Mouse (Mus musculus): ENCODE measurements around the gene Tenm2. TPM values are rescaled to one million over a fixed set of nuclear protein-coding genes. Genes with fewer than 3 reads are reported as not detected.

Gene Tenm2
- polyA plus RNA-seq, 1 experiment from 2014 or later: 6.7 TPM

DNA sequence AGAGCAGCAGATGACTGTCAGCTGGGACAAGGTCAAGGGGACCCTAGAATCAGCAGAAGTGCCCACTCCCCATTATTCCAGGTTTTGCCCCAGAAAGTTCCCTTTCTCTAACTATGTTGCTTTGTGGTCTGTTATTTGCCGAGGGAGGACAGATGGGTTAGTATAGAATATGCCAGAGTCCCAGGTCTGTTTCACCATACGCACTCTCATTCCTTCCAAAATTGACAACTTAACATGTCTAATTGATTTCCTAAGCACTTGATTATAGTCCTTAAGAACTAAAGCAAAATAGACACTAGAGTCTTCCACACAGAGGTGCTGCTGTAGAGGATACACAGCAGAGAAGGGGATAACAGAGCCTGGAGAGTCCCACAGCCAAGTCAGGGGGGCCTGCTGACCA lies 92.3 kb downstream of the Tenm2 start:
- Histone ChIP-seq H3K36me3 (ENCODE audit: control insufficient read depth, insufficient read depth, low read length) (no peaks in the 10 kb centered on the region), H3K4me1 (ENCODE audit: control insufficient read depth, insufficient read depth, low read length) (no peaks in the 10 kb centered on the region), H3K27me3 (ENCODE audit: control insufficient read depth, insufficient read depth, low read length) (no peaks in the 10 kb centered on the region), H3K4me3 (ENCODE audit: low read depth, low read length) (no peak overlapping the region), H3K27ac (ENCODE audit: low read depth, low read length) (no peak overlapping the region), H3K4me2 (no peak overlapping the region), H3K9me3 (ENCODE audit: control insufficient read depth, low read length) (no peaks in the 10 kb centered on the region), H3K9ac (ENCODE audit: low read length) (no peak overlapping the region)
- DNase-seq (ENCODE audit: low spot score, missing footprints) (no peak), ATAC-seq (ENCODE audit: low FRiP score) (no peak)
- 76% methylated on average over 2 of the region's 2 CpGs for WGBS

DNA sequence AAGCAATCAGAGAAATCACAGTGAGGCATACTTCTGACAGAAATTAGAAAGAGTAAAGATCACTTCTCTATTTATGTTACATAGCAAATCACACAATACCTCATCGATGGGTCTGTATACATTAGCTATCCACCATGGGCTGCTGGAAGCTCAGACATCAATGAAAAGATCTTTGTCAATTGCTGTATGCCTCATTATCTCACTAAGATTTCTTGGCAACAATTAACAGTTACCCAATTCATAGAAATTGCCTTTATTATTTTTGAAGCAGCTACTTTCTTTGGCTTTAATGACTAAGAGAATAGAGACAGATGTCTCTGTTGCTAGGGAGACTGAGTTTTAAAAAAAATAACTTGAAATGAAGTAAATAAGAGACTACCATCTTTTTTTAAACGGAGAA lies 106.9 kb downstream of the Tenm2 start:
- no peaks in the 10 kb centered on the region for H3K4me1 ChIP-seq (ENCODE audit: control insufficient read depth, insufficient read depth, low read length)
- WGBS: 83% methylated on average over 2 of the region's 2 CpGs
- ATAC-seq (ENCODE audit: low FRiP score): no peak

DNA sequence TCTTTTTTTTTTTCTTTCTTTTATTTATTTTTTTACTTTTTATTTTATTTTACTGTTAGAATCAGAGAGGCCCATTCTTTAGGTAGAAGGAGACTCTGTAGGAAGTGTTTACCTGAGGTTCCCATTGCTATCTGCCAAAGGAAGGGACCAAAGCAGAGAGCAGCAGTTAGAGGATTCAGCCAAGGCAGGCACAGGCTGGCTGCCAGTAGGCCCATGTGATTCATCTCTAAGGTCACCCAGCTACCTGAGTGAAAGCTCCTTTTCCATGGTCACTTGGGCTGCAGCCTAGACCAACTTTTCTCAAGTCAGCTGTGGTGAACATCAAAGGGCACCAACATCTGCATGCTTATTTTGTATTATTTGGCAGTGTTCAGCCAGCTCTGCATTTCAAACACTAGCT lies 117.7 kb downstream of the Tenm2 start:
- Histone ChIP-seq H3K27ac (ENCODE audit: low read depth, low read length) (no peak overlapping the region), H3K4me1 (ENCODE audit: control insufficient read depth, insufficient read depth, low read length) (no peaks in the 10 kb centered on the region), H3K9me3 (ENCODE audit: control insufficient read depth, low read length) (no peaks in the 10 kb centered on the region), H3K4me3 (ENCODE audit: low read depth, low read length) (no peak overlapping the region), H3K9ac (ENCODE audit: low read length) (no peak overlapping the region), H3K27me3 (ENCODE audit: control insufficient read depth, insufficient read depth, low read length) (no peaks in the 10 kb centered on the region), H3K36me3 (ENCODE audit: control insufficient read depth, insufficient read depth, low read length) (no peaks in the 10 kb centered on the region), H3K4me2 (no peak overlapping the region)
- ATAC-seq (ENCODE audit: low FRiP score): no peak
- no peak for DNase-seq (ENCODE audit: low spot score, missing footprints)

More for the DNA sequence above, 106.9 kb downstream of the Tenm2 start:
- Histone ChIP-seq H3K27me3 (ENCODE audit: control insufficient read depth, insufficient read depth, low read length) (no peaks in the 10 kb centered on the region), H3K9me3 (ENCODE audit: control insufficient read depth, low read length) (no peaks in the 10 kb centered on the region), H3K9ac (ENCODE audit: low read length) (no peak overlapping the region), H3K27ac (ENCODE audit: low read depth, low read length) (no peak overlapping the region), H3K4me2 (no peak overlapping the region), H3K4me3 (ENCODE audit: low read depth, low read length) (no peak overlapping the region), H3K36me3 (ENCODE audit: control insufficient read depth, insufficient read depth, low read length) (no peaks in the 10 kb centered on the region)
- no peak for DNase-seq (ENCODE audit: low spot score, missing footprints)

DNA sequence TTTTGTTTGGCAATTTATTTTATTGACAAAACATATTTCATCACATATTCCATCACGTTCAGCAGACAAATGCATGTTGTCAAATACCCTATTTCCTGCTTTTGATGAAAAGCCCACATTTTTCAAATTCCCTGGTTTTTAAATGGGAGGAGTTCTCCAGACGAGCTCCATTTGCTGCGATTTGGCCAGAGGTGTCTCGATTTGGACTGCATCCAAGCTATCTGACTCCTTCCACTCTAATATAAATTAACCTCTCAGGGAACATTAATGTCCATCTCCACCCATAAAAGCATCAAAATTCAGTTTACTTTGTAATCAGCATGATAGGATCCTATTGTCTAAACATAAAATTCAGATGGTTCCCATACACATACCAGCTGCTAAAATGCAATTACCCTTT lies 120.6 kb downstream of the Tenm2 start:
- Histone ChIP-seq H3K4me2 (no peak overlapping the region), H3K9ac (ENCODE audit: low read length) (no peak overlapping the region), H3K27ac (ENCODE audit: low read depth, low read length) (no peak overlapping the region), H3K4me3 (ENCODE audit: low read depth, low read length) (no peak overlapping the region), H3K36me3 (ENCODE audit: control insufficient read depth, insufficient read depth, low read length) (no peaks in the 10 kb centered on the region), H3K9me3 (ENCODE audit: control insufficient read depth, low read length) (no peaks in the 10 kb centered on the region), H3K27me3 (ENCODE audit: control insufficient read depth, insufficient read depth, low read length) (no peaks in the 10 kb centered on the region), H3K4me1 (ENCODE audit: control insufficient read depth, insufficient read depth, low read length) (no peaks in the 10 kb centered on the region)
- 84% methylated on average over 4 of the region's 4 CpGs for WGBS
- ATAC-seq (ENCODE audit: low FRiP score): no peak
- no peak for DNase-seq (ENCODE audit: low spot score, missing footprints)

DNA sequence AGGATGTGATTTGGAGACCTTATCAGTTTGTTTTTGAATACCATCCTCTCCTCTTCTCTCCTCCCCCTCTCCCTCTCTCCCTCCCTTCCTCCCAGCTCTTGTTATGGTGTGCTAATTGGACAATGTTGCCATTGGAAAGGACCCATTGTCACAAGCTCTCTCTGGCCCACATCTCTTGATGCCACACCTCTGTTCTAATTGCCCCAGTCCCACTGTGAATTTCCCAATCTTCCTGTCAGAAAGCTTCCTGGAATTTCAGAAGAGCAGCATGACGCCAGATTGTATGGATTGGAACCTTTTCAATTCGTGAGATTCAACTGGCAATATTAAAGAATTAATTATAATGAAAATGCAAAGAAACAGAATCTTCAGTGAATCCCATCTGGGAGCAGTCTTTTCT lies 128.7 kb downstream of the Tenm2 start:
- ATAC-seq (ENCODE audit: low FRiP score) (no peak), DNase-seq (ENCODE audit: low spot score, missing footprints) (no peak)
- 76% methylated on average over 2 of the region's 2 CpGs for WGBS
- Histone ChIP-seq H3K27me3 (ENCODE audit: control insufficient read depth, insufficient read depth, low read length) (no peaks in the 10 kb centered on the region), H3K27ac (ENCODE audit: low read depth, low read length) (no peak overlapping the region), H3K4me3 (ENCODE audit: low read depth, low read length) (no peak overlapping the region), H3K36me3 (ENCODE audit: control insufficient read depth, insufficient read depth, low read length) (no peaks in the 10 kb centered on the region), H3K4me1 (ENCODE audit: control insufficient read depth, insufficient read depth, low read length) (no peaks in the 10 kb centered on the region), H3K9me3 (ENCODE audit: control insufficient read depth, low read length) (no peaks in the 10 kb centered on the region), H3K4me2 (no peak overlapping the region), H3K9ac (ENCODE audit: low read length) (no peak overlapping the region)

DNA sequence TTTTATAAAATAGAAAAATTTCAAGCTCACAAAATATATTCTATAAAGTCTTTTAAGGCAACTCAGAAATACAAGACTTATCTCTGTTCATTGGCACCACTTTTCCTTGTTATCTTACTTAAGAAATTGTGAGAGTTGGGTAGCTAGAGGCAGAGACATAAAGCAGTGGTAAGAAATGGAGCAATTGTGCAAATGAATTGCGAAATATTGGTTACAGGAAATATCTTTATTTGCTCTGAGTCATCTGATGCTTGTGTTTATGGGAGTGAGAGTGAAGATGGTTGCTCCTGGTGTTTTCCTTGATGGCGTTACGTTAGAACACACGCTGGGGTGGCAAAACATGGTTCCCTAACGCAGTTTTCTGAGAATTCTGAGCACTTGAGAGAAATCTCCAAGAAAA lies 156.4 kb downstream of the Tenm2 start:
- H3K36me3 ChIP-seq (ENCODE audit: control insufficient read depth, insufficient read depth, low read length): no peaks in the 10 kb centered on the region
- H3K9ac ChIP-seq (ENCODE audit: low read length): no peak overlapping the region
- no peak for DNase-seq (ENCODE audit: low spot score, missing footprints)
- no peak for ATAC-seq (ENCODE audit: low FRiP score)
- H3K4me3 ChIP-seq (ENCODE audit: low read depth, low read length): no peak overlapping the region
- no peaks in the 10 kb centered on the region for H3K9me3 ChIP-seq (ENCODE audit: control insufficient read depth, low read length)
- no peaks in the 10 kb centered on the region for H3K27me3 ChIP-seq (ENCODE audit: control insufficient read depth, insufficient read depth, low read length)
- WGBS: 89% methylated on average over 5 of the region's 5 CpGs
- H3K4me1 ChIP-seq (ENCODE audit: control insufficient read depth, insufficient read depth, low read length): no peaks in the 10 kb centered on the region
- no peak overlapping the region for H3K27ac ChIP-seq (ENCODE audit: low read depth, low read length)
- H3K4me2 ChIP-seq: no peak overlapping the region

DNA sequence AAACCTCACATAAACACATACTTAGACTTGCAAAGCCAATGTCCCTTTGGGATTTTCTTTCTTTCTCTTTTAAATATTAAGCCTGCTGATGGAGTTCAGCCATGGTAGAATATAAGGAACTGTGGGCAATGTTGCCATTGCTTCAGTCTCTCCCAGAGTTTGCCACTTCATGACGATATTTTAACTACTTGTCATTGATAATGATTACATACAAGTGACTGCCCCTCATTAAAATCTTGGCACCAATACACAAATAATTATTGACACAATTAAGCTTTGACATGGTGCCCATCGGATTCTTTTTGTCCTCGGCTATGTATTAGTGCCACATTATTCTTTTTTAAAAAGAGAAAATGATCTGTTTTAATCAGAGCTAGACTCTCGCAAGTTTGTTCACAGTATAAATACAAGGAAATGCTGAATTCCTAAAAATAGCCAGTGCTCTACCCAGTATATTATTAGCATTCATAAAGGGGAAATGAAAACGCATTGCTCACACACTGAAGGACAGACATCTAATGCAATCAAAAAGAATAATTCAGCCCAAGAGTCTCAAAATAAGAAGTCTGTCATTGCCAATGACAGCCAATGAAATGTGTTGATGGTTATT lies 158.7 kb downstream of the Tenm2 start:
- Histone ChIP-seq H3K27me3 (ENCODE audit: control insufficient read depth, insufficient read depth, low read length) (no peaks in the 10 kb centered on the region), H3K27ac (ENCODE audit: low read depth, low read length) (no peak overlapping the region), H3K9ac (ENCODE audit: low read length) (no peak overlapping the region), H3K9me3 (ENCODE audit: control insufficient read depth, low read length) (no peaks in the 10 kb centered on the region), H3K36me3 (ENCODE audit: control insufficient read depth, insufficient read depth, low read length) (no peaks in the 10 kb centered on the region), H3K4me3 (ENCODE audit: low read depth, low read length) (no peak overlapping the region), H3K4me2 (no peak overlapping the region), H3K4me1 (ENCODE audit: control insufficient read depth, insufficient read depth, low read length) (no peaks in the 10 kb centered on the region)
- 90% methylated on average over 5 of the region's 5 CpGs for WGBS
- ATAC-seq (ENCODE audit: low FRiP score) (no peak), DNase-seq (ENCODE audit: low spot score, missing footprints) (peak; percentile 45)

DNA sequence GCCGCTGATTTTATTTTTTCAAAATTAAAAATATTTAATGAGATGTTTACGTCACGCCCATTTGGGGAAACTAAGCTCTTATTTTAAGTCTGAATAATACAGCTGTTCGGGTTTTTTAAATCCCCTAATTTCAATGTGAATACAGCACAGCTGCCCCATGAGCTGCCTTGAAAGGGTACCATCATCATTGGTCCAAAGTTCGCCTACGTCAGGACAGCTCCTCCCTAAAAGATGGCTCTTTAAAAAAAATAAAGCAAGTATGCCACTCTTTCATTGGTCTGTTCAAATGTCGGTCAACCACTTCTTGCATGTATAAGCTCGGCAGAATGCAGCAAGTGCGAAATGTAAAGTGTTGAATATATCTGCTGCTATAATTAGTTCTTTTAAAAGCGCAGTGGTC lies 160.4 kb downstream of the Tenm2 start:
- H3K4me1 ChIP-seq (ENCODE audit: control insufficient read depth, insufficient read depth, low read length): no peaks in the 10 kb centered on the region
- 84% methylated on average over 10 of the region's 10 CpGs for WGBS
- H3K9ac ChIP-seq (ENCODE audit: low read length): no peak overlapping the region
- H3K9me3 ChIP-seq (ENCODE audit: control insufficient read depth, low read length): no peaks in the 10 kb centered on the region
- ATAC-seq (ENCODE audit: low FRiP score): no peak
- no peak overlapping the region for H3K27ac ChIP-seq (ENCODE audit: low read depth, low read length)
- peak; percentile 31 for DNase-seq (ENCODE audit: low spot score, missing footprints)
- H3K27me3 ChIP-seq (ENCODE audit: control insufficient read depth, insufficient read depth, low read length): no peaks in the 10 kb centered on the region
- H3K4me2 ChIP-seq: no peak overlapping the region
- no peak overlapping the region for H3K4me3 ChIP-seq (ENCODE audit: low read depth, low read length)
- no peaks in the 10 kb centered on the region for H3K36me3 ChIP-seq (ENCODE audit: control insufficient read depth, insufficient read depth, low read length)

DNA sequence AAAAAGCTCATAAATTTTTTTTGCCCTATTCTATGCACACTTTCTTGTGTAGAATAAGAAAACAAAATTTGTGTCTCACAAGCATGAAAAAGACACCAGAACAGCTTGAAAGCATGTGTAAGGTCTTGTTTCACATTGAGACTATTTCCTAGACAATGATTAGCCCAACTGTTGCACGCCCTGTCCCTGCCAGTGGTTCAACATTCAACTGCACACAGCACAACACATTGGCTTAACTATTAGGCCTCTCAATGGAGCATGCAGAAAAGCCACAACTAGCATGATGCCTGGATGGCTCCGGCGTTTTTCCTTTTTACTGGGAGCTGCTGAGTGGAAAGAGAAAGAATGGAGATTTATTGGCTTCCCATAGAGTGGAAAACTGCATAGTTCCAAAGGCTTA lies 170.3 kb downstream of the Tenm2 start:
- Histone ChIP-seq H3K4me1 (ENCODE audit: control insufficient read depth, insufficient read depth, low read length) (no peaks in the 10 kb centered on the region), H3K9ac (ENCODE audit: low read length) (no peak overlapping the region), H3K4me2 (no peak overlapping the region), H3K36me3 (ENCODE audit: control insufficient read depth, insufficient read depth, low read length) (no peaks in the 10 kb centered on the region), H3K9me3 (ENCODE audit: control insufficient read depth, low read length) (no peaks in the 10 kb centered on the region), H3K4me3 (ENCODE audit: low read depth, low read length) (no peak overlapping the region), H3K27me3 (ENCODE audit: control insufficient read depth, insufficient read depth, low read length) (no peaks in the 10 kb centered on the region), H3K27ac (ENCODE audit: low read depth, low read length) (no peak overlapping the region)
- 67% methylated on average over 3 of the region's 3 CpGs for WGBS
- ATAC-seq (ENCODE audit: low FRiP score) (no peak), DNase-seq (ENCODE audit: low spot score, missing footprints) (peak; percentile 70)

DNA sequence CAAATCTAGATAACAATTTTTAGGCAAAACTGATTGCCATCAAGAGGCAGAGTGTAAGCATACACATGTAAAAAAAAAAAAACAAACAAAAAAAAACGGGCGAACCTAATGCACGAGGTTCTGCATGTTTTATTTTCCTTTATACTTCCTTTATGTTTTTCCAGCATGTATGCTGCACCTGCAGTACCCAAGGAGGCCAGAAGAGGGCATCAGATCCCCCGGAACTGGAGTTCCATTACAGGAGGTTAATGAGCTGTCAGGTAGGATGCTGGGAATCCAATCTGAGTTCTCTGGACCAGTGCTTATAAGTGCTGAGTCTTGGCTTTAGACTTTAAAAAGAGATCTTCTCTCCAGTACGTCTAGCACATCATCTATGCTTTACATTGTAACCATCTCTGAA lies 189.1 kb downstream of the Tenm2 start:
- no peak for DNase-seq (ENCODE audit: low spot score, missing footprints)
- H3K4me3 ChIP-seq (ENCODE audit: low read depth, low read length): no peak overlapping the region
- WGBS: 68% methylated on average over 5 of the region's 5 CpGs

More for the DNA sequence above, 189.1 kb downstream of the Tenm2 start:
- H3K4me2 ChIP-seq: no peak overlapping the region
- no peak overlapping the region for H3K27ac ChIP-seq (ENCODE audit: low read depth, low read length)
- peaks cover 8% of the 10 kb centered on the region; the same call in 1 of the 2 replicates for H3K4me1 ChIP-seq (ENCODE audit: control insufficient read depth, insufficient read depth, low read length)
- no peaks in the 10 kb centered on the region for H3K27me3 ChIP-seq (ENCODE audit: control insufficient read depth, insufficient read depth, low read length)
- H3K9ac ChIP-seq (ENCODE audit: low read length): no peak overlapping the region
- no peaks in the 10 kb centered on the region for H3K9me3 ChIP-seq (ENCODE audit: control insufficient read depth, low read length)
- ATAC-seq (ENCODE audit: low FRiP score): no peak
- no peaks in the 10 kb centered on the region for H3K36me3 ChIP-seq (ENCODE audit: control insufficient read depth, insufficient read depth, low read length)

Data from midbrain, embryonic 11.5 days (tissue).